In the genomic region with DNA sequence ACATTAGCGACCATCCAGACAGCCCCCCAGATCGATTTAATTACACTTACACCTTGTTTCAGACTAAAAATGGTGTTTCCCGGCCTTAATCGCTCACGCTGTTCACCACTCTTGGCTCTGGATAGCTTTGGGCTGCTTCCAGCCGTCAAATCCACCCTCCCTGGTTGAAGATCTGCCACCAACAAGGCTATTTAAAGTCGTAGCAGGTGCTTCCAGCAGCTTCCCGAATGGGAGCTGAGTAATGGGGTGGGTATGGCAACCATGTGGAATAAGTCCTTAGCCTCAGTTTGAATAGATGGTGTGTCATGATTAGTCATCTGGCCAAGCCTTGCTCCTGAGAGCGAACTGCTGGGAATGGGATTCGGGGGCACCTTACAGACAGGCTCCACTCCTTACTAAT, we compare ENCODE assay signal across 11 mouse cellular contexts.
A peak's percentile ranks its signal among the peaks of the same experiment; 100 is the strongest.
DNase-seq lines count a peak whose midpoint lies in the region; ATAC-seq and TF ChIP-seq lines count a peak whose summit lies in the region.
"Had no signal": no experiment of that assay in that cellular context is flagged by ENCODE, and none has a peak within 500 bp of the region (broad histone marks: within the 10 kb centered on the region; RNA-seq: fewer than 3 reads in every experiment).

No protein-coding gene starts in this region.

- no peak for ATAC-seq in heart, embryonic 11.5 days (replicated peaks; ENCODE audit: insufficient number of reproducible peaks, low FRiP score, low TSS enrichment)
- ATAC-seq in frontal cortex, adult (ENCODE audit: low TSS enrichment): peak; percentile 96
- ATAC-seq in intestine, postnatal 0 days: no peak

- H3K9ac ChIP-seq in heart, adult 2 months (ENCODE audit: low read depth, low read length): no peak overlapping the region
- H3K9ac ChIP-seq in heart, embryonic 11.5 days (ENCODE audit: low read depth, low read length): no peak overlapping the region
- H3K9ac ChIP-seq in intestine, postnatal 0 days (ENCODE audit: low read depth, low read length): no peak overlapping the region
- H3K9ac ChIP-seq: lung, embryonic 14.5 days had no signal

- no peak overlapping the region for H3K27ac ChIP-seq in heart, adult 2 months
- H3K27ac ChIP-seq in heart, embryonic 11.5 days (ENCODE audit: low read depth, low read length): no peak overlapping the region
- no peak overlapping the region for H3K27ac ChIP-seq in intestine, postnatal 0 days (ENCODE audit: low read depth, low read length)
- H3K27ac ChIP-seq: kidney, postnatal 0 days had no signal

- no peak overlapping the region for H3K4me3 ChIP-seq in heart, adult 2 months
- no peak overlapping the region for H3K4me3 ChIP-seq in heart, embryonic 11.5 days (ENCODE audit: low read depth, low read length)
- H3K4me3 ChIP-seq in intestine, postnatal 0 days (ENCODE audit: low read depth, low read length): no peak overlapping the region

- intact Hi-C loops in heart, adult 2 months (cut with DNase I): no loop called here

- no peaks in the 10 kb centered on the region for H3K27me3 ChIP-seq in heart, adult 2 months (ENCODE audit: control insufficient read depth, insufficient read depth, low read length)
- H3K27me3 ChIP-seq in heart, embryonic 11.5 days (ENCODE audit: control insufficient read depth, insufficient read depth, low read length): no peaks in the 10 kb centered on the region
- no peaks in the 10 kb centered on the region for H3K27me3 ChIP-seq in intestine, postnatal 0 days (replicated peaks; ENCODE audit: control insufficient read depth, insufficient read depth, low read length)

- no peaks in the 10 kb centered on the region for H3K79me2 ChIP-seq in heart, adult 2 months (replicated peaks; ENCODE audit: control insufficient read depth, insufficient read depth, low read length)

- H3K36me3 ChIP-seq in heart, adult 2 months (ENCODE audit: control insufficient read depth, insufficient read depth, low read length): no peaks in the 10 kb centered on the region
- no peaks in the 10 kb centered on the region for H3K36me3 ChIP-seq in heart, embryonic 11.5 days (ENCODE audit: control insufficient read depth, insufficient read depth, low read length)
- no peaks in the 10 kb centered on the region for H3K36me3 ChIP-seq in intestine, postnatal 0 days (ENCODE audit: control insufficient read depth, insufficient read depth)

- H3K4me2 ChIP-seq in heart, embryonic 11.5 days: no peak overlapping the region
- H3K4me2 ChIP-seq in intestine, postnatal 0 days (replicated peaks; ENCODE audit: low read depth): no peak overlapping the region
- H3K4me2 ChIP-seq: lung, embryonic 14.5 days had no signal

- no peak for TF ChIP-seq POLR2A in heart, adult 2 months (IDR thresholded peaks at IDR 0.05; ENCODE audit: insufficient read depth, low read depth, low read length)

- peak; percentile 45 to 59 for DNase-seq in heart, adult 2 months
- peak; percentile 17 to 53 for DNase-seq in layer of hippocampus, postnatal 25 days (ENCODE audit: extremely low spot score in 1 of 2, low spot score in 1 of 2)
- DNase-seq in right cerebral cortex, postnatal 36 days (ENCODE audit: low spot score in 2 of 2): peak; percentile 74 to 81
- no peak for DNase-seq in MN1 (ENCODE audit: low spot score)
- DNase-seq in adrenal gland, adult 2 months: no peak
- DNase-seq: adrenal gland, adult 8-10 months; lung, embryonic 14.5 days had no signal

- no peak for TF ChIP-seq EP300 in heart, adult 2 months (IDR thresholded peaks at IDR 0.05; ENCODE audit: insufficient read depth, low read depth, low read length)

- no peaks in the 10 kb centered on the region for H3K4me1 ChIP-seq in heart, adult 2 months (ENCODE audit: control insufficient read depth, insufficient read depth, low read length)
- H3K4me1 ChIP-seq in heart, embryonic 11.5 days (ENCODE audit: control insufficient read depth, insufficient read depth, low read length): no peaks in the 10 kb centered on the region
- no peaks in the 10 kb centered on the region for H3K4me1 ChIP-seq in intestine, postnatal 0 days (replicated peaks; ENCODE audit: control insufficient read depth, insufficient read depth, low read length)

- no peak for TF ChIP-seq CTCF in heart, adult 2 months (IDR thresholded peaks at IDR 0.05)
- no peak for TF ChIP-seq CTCF in intestine, postnatal 0 days (IDR thresholded peaks at IDR 0.05; ENCODE audit: low read depth)

- 51% methylated on average over 10 of the region's 10 CpGs for WGBS in heart, adult 2 months
- 70% methylated on average over 10 of the region's 10 CpGs for WGBS in heart, embryonic 11.5 days (ENCODE audit: insufficient replicate concordance)
- WGBS in intestine, postnatal 0 days: 81% methylated on average over 10 of the region's 10 CpGs

- H3K9me3 ChIP-seq in heart, embryonic 11.5 days (replicated peaks; ENCODE audit: control insufficient read depth, low read length): no peaks in the 10 kb centered on the region
- no peaks in the 10 kb centered on the region for H3K9me3 ChIP-seq in intestine, postnatal 0 days (ENCODE audit: control insufficient read depth)

Comparison
In these comparisons a context has a peak if more than half of its experiments do, and no peak if none do; other contexts are left out.
1. DNase-seq: peak in heart, adult 2 months (2 of 2), layer of hippocampus, postnatal 25 days (2 of 2) and right cerebral cortex, postnatal 36 days (2 of 2); none in MN1 (single experiment) and adrenal gland, adult 2 months (single experiment).